Mouse (Mus musculus) mouse trophoblast stem cell (cell line): Measurements from ENCODE around the gene Rfxap.
"Not testable (repeated sequence)": the region's sequence is repeated elsewhere in the genome, so short reads cannot be mapped to it uniquely, and the experiment has no call there.

ENCODE experiments used
- in situ Hi-C, 2 experiments: fragments of 300-500 bp; cut with MseI, MboI; formaldehyde crosslinking; loops; 2 replicates in 1 of 2; 3 replicates in 1 of 2; pipeline ENCODE4 v1.15.1; 2025

Gene Rfxap

GRCm38 (mm10) chr3:54766811-54767210 is 40.8 kb downstream of the Rfxap start:
- in situ Hi-C loops = no loop called here

- in situ Hi-C loops = no loop called here
These were observed 41.6 kb downstream of the Rfxap start for GRCm38 (mm10) chr3:54766034-54766433.

GRCm38 (mm10) chr3:54765521-54765920 is 42.1 kb downstream of the Rfxap start:
- in situ Hi-C loops = not testable (repeated sequence)

GRCm38 (mm10) chr3:54764418-54764817 is 43.2 kb downstream of the Rfxap start:
- in situ Hi-C loops = no loop called here

- in situ Hi-C loops = no loop called here
These were observed 46.3 kb downstream of the Rfxap start for GRCm38 (mm10) chr3:54761258-54761657.

- in situ Hi-C loops = no loop called here
These were observed 47.1 kb downstream of the Rfxap start for GRCm38 (mm10) chr3:54760321-54761115.

GRCm38 (mm10) chr3:54759211-54759610 is 48.4 kb downstream of the Rfxap start:
- in situ Hi-C loops = no loop called here

- in situ Hi-C loops = no loop called here
These were observed 50.1 kb downstream of the Rfxap start for GRCm38 (mm10) chr3:54757446-54757845.

- in situ Hi-C loops = no loop called here
These were observed 51.5 kb downstream of the Rfxap start for GRCm38 (mm10) chr3:54756058-54756457.

GRCm38 (mm10) chr3:54755145-54756041 is 52.2 kb downstream of the Rfxap start, which contains the start of gene Smad9:
Gene Smad9 (plus strand): TSS chr3:54755582.
- in situ Hi-C loops = no loop called here

GRCm38 (mm10) chr3:54753411-54753810 is 54.2 kb downstream of the Rfxap start:
- in situ Hi-C loops = no loop called here
